Mouse (Mus musculus) spleen, adult 2 months (tissue): ENCODE results near the gene 1700020L24Rik. TPM values are rescaled to one million over a fixed set of nuclear protein-coding genes. Genes with fewer than 3 reads are reported as not detected.
A peak's percentile ranks its signal among the peaks of the same experiment; 100 is the strongest.

Experiments used
- DNase-seq, 2 experiments: peaks; one replicate each; pipeline versions ENCODE4 v3.0.0 to v3.0.0-alpha.2; 2012 to 2021; ENCODE audit warnings: low spot score in 2 of 2, low read depth in 1 of 2
- H3K27ac ChIP-seq: fragments of 200-500 bp; 2 replicates; pipeline ENCODE4 v1.5.1; 2012; ENCODE audit warnings: low read length, inconsistent platforms; ENCODE audit not compliant: insufficient read depth
- H3K27me3 ChIP-seq: fragments of 200-500 bp; 2 replicates; pipeline ENCODE4 v1.6.1; 2012; ENCODE audit warnings: mild to moderate bottlenecking, moderate library complexity, low read length, inconsistent platforms; ENCODE audit not compliant: control insufficient read depth, insufficient read depth
- H3K36me3 ChIP-seq: fragments of 200-500 bp; 2 replicates; pipeline ENCODE4 v1.6.1; 2012; ENCODE audit warnings: mild to moderate bottlenecking, low read length, inconsistent platforms; ENCODE audit not compliant: control insufficient read depth, insufficient read depth
- H3K4me1 ChIP-seq: fragments of 200-500 bp; 2 replicates; pipeline ENCODE4 v1.6.1; 2011; ENCODE audit warnings: inconsistent platforms; ENCODE audit not compliant: control insufficient read depth, insufficient read depth, insufficient read length
- H3K4me3 ChIP-seq: fragments of 200-500 bp; 2 replicates; pipeline ENCODE4 v1.5.1; 2011; ENCODE audit warnings: mild to moderate bottlenecking, inconsistent platforms; ENCODE audit not compliant: insufficient read depth, insufficient read length; ENCODE audit errors: extremely low read depth
- CTCF ChIP-seq: fragments of 200-500 bp; IDR thresholded peaks from 2 replicates; pipeline ENCODE4 v1.5.1; 2011; ENCODE audit warnings: mild to moderate bottlenecking, inconsistent platforms; ENCODE audit not compliant: insufficient read depth, insufficient read length, insufficient replicate concordance; ENCODE audit errors: extremely low read depth
- POLR2A ChIP-seq: fragments of 200-500 bp; IDR thresholded peaks from 2 replicates; pipeline ENCODE4 v1.6.1; 2011; ENCODE audit warnings: low read depth, low read length, inconsistent platforms
- WGBS: fragments of 180-500 bp; shearing (Covaris S2); methylation state at CpG from one replicate; pipeline ENCODE4 v1.1.7; 2018; 5-methylcytosine and 5-hydroxymethylcytosine counted together
- polyA plus RNA-seq: library from polyadenylated mRNA; depleted of rRNA; stranded (reverse); fragments of >200 nt; gene quantifications from 2 replicates; pipeline ENCODE4 v1.2.3, GENCODE M21; 2012; rRNA removed

The 1700020L24Rik gene
- polyA plus RNA-seq, 1 experiment, result 1.3 TPM

GRCm38 (mm10) chr11:83471766-83472165 lies 34.3 kb downstream of the 1700020L24Rik start:
- TF ChIP-seq CTCF, result no peak
- no peak for TF ChIP-seq POLR2A
- WGBS, result 93% methylated on average over 2 of the region's 2 CpGs
- Histone ChIP-seq H3K36me3 (no peaks in the 10 kb centered on the region), H3K4me1 (peaks cover 5% of the 10 kb centered on the region; the same call in 1 of the 2 replicates), H3K27ac (no peak overlapping the region), H3K27me3 (no peaks in the 10 kb centered on the region), H3K4me3 (no peak overlapping the region)
- no peak for DNase-seq

GRCm38 (mm10) chr11:83472324-83473234 lies 35.1 kb downstream of the 1700020L24Rik start, which contains the start of gene Taf15:
Gene Taf15, plus strand, starts transcription at chr11:83473086.
- H3K4me3 ChIP-seq, result peak within 1 kb of the TSS; percentile 98
- 2% methylated on average over 66 of the region's 66 CpGs for WGBS
- no peaks in the 10 kb centered on the region for H3K36me3 ChIP-seq
- DNase-seq, result peak; percentile 99
- H3K27ac ChIP-seq, result peak within 1 kb of the TSS; percentile 97
- H3K27me3 ChIP-seq, result no peaks in the 10 kb centered on the region
- TF ChIP-seq POLR2A, result peak; percentile 65
- TF ChIP-seq CTCF, result peak; percentile 41; the same call in 1 of the 2 replicates
- H3K4me1 ChIP-seq, result peaks cover 5% of the 10 kb centered on the region; the same call in 1 of the 2 replicates

GRCm38 (mm10) chr11:83473235-83474016 lies 35.9 kb downstream of the 1700020L24Rik start:
- WGBS, result under 1% methylated on average over 50 of the region's 52 CpGs
- Histone ChIP-seq H3K27ac (peak overlapping the region; percentile 97), H3K4me3 (peak overlapping the region; percentile 98), H3K27me3 (no peaks in the 10 kb centered on the region), H3K36me3 (no peaks in the 10 kb centered on the region), H3K4me1 (peaks cover 5% of the 10 kb centered on the region; the same call in 1 of the 2 replicates)
- no peak for TF ChIP-seq CTCF
- no peak for TF ChIP-seq POLR2A
- DNase-seq, result no peak

Other genes starting within 250 kb of the 1700020L24Rik start
- gene Slfn3, start 246.3 kb upstream of the 1700020L24Rik start, polyA plus RNA-seq, result 0.37 and 0.43 TPM in 2 replicates
- gene Slfn14, start 151.0 kb upstream of the 1700020L24Rik start, polyA plus RNA-seq, result 2.2 and 6.3 TPM in 2 replicates
- gene Ap2b1, start 138.7 kb upstream of the 1700020L24Rik start, polyA plus RNA-seq, result 25.6 and 26.1 TPM in 2 replicates
- gene Pex12, start 135.1 kb upstream of the 1700020L24Rik start, polyA plus RNA-seq, result 4.8 and 5.5 TPM in 2 replicates
- 0.34 and 0.64 TPM in 2 replicates for gene Rasl10b, start 28.5 kb upstream of the 1700020L24Rik start, polyA plus RNA-seq
- gene Gas2l2, start 8.2 kb upstream of the 1700020L24Rik start, polyA plus RNA-seq, result not detected in 2 replicates
- gene Mmp28, start 25.4 kb downstream of the 1700020L24Rik start, polyA plus RNA-seq, result 6.3 and 6.4 TPM in 2 replicates
- 8.9 and 11.0 TPM in 2 replicates for gene Taf15, start 35.4 kb downstream of the 1700020L24Rik start, polyA plus RNA-seq
- gene Heatr9, start 84.5 kb downstream of the 1700020L24Rik start, polyA plus RNA-seq, result 0.18 and 0.21 TPM in 2 replicates
- 519 and 769 TPM in 2 replicates for gene Ccl5, start 92.8 kb downstream of the 1700020L24Rik start, polyA plus RNA-seq
- 3.5 TPM in 2 replicates for gene Ccl9, start 141.0 kb downstream of the 1700020L24Rik start, polyA plus RNA-seq
- gene Ccl6, start 155.4 kb downstream of the 1700020L24Rik start, polyA plus RNA-seq, result 12.5 and 15.6 TPM in 2 replicates
- gene Rpl9-ps1, start 207.9 kb downstream of the 1700020L24Rik start, polyA plus RNA-seq, result not detected in 2 replicates
- gene Ccl3, start 211.7 kb downstream of the 1700020L24Rik start, polyA plus RNA-seq, result 5.9 and 7.6 TPM in 2 replicates
- 3.8 and 5.1 TPM in 2 replicates for gene Ccl4, start 224.9 kb downstream of the 1700020L24Rik start, polyA plus RNA-seq